Mouse (Mus musculus): ENCODE data around the gene Atp6v1g1.

Gene Atp6v1g1

DNA sequence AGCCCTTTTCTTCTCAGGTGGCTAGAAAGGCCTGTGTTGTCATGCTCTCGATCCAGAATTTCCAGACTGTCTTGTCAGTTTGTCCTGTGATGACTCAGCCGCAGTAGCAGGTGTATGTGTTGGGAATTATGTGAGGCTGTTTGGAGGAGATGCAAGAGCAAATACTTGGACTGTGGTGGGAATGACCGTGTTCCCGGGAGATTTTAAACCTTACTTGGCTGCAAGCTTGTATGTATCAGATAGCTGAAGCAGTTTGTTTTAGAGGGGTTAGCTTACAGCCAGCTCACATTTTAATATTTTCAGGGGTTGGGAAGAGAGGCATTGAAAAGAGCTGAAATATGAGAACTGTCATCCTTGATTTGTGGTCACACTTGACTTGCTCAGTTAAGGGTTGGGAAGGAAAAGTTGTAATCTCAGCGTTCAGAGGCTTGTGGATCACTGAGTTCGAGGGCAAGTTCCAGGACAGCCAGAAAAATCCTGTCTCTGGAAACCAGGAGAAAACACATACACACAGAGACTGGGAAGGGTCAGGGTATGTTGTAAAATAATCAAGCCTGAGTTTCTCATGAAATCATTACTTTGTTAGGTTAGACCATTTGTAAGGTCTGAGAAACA lies 2.0 kb downstream of the Atp6v1g1 start:
- no peak for DNase-seq (ENCODE audit: extremely low read depth, low read depth, low spot score)

DNA sequence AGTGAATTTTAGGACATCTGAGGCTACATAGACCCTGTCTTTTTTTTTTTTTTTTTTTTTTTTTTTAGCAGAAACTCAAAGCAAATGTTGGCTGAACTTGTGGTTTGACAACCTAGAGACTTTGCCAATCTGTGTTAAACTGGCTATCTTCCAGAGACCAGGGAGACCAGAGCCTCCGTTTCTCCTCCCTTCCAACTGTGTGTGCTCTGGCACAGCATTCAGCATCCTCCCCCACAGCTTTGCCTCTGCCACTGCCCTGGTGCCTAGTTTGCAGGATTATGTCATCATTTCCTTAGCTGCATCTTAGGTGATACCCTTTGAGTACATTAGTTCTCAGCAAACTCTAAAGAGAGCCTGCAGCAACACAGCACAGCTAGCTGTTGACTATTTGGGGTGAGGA lies 3.2 kb downstream of the Atp6v1g1 start:
- no peak for DNase-seq (ENCODE audit: extremely low read depth, low read depth, low spot score)

DNA sequence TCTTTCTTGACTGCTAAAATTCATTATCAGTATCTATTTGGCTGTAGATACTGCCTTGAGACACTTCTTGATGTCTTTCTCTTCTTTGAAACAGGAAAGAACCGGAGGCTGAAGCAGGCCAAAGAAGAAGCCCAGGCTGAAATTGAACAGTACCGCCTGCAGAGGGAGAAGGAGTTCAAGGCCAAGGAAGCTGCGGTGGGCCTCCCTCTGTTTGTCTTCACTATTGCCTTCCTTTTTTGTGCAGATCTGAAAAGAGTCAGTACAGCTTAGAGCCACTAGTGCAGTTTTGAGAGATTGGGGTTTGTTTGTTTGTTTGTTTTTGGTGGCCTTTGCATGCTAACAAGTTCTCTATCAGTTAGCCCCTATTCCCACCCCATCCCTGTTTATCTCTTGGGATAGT lies 3.9 kb downstream of the Atp6v1g1 start:
- no peak for DNase-seq (ENCODE audit: extremely low read depth, low read depth, low spot score)

DNA sequence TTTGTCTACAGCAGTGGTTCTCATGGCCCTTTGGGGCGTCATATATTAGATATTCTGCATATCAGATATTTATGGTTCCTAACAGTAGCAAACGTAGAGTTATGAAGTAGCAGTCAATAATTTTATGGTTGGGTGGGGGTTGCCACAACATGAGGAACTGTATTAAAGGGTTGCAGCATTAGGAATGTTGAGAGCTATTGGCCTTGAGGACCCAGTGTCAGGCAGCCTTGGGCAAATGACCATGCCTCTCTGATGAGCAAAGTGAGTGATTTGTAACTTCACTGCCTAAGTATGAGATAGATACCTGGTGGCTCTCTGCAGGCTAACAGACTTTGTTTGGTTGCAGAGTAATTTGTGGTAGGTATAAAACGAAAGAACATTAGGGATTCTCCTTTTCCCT lies 6.3 kb downstream of the Atp6v1g1 start:
- no peak for DNase-seq (ENCODE audit: extremely low read depth, low read depth, low spot score)

DNA sequence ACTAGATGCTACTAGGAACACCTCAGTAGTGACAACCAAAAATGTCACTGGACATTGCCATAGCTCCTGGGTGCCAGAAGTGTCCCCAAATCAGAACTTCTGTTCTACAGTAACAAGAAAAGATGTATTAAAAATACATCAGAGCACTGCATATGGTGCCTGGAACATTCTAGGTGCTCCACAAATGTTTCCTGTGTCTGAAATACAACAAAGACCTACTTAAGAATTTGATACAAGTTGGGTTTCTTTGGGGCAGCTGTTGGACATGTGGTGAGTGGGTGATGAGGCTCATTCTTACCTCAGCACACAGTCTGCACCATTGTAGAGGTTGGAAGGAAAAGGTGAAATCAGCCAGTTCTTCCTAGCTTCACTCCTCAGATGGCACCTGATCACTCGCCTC lies 8.3 kb downstream of the Atp6v1g1 start:
- no peak for DNase-seq (ENCODE audit: extremely low read depth, low read depth, low spot score)

DNA sequence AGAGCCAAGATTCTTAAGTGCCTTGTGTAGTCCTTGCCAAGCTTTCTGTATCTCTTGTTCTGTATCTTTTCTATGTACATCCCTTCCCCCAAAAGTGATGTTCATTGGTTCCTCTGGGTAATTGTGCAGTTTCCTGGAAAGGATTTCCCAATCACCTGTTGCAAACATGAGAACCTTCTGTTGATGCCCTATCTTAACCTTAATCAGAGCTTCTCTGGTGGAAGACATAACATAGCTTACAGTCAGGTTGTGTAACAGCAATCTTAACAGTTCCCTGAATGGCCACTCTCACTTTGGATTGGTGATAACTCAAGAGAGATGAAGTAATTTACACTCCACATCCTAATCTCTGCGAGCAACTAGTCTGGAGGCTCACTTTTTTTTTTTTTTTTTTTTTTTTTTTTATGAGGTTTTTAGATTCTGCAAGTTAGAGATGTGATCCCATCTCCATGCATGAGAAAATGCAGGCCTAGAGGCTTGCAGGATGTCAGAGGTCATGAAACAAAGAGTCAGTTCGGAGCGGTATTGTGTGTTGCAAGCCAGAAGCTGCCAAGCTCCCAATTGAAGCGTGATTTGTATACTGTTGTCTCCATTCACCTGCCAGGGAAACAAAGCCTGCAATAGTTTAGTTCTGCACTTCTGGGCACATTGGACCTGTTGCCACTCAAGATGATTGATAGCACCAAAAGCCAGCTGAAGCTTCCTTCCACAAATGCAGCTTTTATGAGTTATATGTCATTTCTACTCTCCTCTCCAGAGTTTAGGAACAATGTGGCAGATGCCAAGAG lies 9.4 kb downstream of the Atp6v1g1 start:
- no peak for DNase-seq (ENCODE audit: extremely low read depth, low read depth, low spot score)

DNA sequence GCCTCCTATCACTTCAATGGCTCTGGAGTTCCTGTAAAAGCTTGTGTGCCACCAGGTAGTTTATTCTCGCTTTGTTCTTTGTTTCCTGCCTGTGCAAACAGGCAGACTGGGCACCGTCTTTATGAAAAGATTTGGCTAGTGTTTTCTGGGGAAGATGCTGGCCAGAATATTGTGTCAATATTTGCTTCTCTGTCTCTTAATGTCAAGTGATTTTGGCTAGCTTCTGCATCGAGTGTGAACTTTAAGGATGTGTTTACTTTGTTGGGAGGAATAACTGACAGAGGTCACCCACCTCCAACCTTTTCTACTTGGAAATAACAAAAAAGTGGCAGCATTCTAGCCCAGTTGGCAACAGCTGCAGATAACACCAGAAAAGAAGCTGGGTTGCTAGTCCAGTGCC lies 10.0 kb downstream of the Atp6v1g1 start:
- no peak for DNase-seq (ENCODE audit: extremely low read depth, low read depth, low spot score)

DNA sequence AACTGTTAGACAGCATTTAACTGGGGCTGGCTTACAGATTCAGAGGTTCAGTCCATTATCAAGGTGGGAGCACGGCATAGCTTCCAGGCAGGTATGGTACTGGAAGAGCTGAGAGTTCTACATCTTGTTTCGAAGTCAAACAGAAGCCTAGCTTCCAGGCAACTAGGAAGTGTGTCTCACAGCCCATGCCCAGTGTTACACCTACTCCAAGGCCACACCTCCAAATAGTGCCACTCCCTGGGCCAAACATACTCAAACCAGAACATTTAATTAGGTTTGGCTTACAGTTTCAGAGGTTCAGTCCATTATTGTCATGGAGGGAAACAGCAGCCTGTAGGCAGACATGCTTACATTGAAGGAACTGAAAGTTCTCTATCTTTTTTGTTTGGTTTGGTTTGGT lies 10.5 kb downstream of the Atp6v1g1 start:
- DNase-seq (ENCODE audit: extremely low read depth, low read depth, low spot score): no peak

DNA sequence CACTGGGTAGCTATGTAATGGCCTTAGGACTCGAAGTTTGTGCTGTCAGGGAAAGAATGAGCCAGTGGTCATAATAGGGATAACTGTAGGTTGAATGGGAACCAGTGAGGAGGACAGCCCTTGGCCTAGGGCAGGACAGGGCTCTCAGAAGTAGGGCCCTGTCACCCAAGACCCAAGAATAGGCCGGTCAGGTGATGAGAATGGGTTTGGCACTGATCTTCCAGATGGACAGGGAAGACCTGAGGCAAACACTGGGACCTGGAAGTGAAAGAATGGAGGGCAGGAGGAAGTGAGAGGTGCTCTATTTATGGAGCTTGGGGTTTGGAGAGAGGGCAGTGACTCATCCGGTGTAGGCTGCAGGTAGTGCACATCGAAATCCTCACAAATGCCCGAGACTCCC lies 12.1 kb downstream of the Atp6v1g1 start:
- no peak for DNase-seq (ENCODE audit: extremely low read depth, low read depth, low spot score)

DNA sequence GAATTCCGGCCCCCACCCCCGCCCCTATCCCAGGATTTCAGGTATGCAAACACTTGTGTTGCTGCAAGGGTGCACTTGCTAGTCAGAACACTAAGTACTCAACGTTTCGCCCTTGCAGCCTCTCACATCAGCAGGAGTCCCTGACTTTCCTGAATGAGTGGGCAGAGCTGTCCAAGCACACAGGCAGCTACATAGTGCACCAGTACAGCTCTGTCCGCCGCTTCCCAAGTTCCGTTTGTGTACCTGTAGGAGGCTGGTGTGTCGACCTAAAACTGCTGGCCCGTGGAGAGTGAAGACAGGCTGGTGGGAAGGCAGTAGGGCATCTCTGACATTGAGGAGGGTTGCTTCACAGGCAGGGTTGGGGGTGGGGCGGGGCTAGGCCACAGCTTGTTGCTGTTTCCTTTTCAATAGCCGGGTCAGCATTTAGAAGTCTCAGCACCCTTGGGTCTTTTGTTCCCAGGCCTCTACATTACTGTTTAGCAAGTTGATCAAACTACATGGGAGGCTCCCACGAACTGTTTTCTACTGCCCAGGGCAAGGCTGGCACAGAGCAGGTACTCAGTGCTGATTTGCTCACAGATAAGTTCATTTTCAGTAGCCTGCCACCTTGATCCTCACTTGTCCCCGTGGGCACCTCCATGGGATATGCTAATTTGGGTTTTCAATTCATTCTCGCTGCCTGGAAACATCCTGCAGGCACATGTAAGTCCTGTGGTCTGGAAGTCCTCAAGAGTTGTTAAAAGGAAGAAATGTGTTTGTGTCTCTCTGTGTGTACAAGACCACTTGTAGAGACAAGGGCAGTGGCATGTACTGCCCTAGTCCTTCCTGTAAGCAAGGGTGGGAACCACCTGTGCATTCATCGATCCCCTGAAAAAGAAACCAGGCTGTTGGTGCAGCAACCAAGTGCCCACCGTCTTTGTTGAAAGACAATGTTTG lies 12.8 kb downstream of the Atp6v1g1 start:
- DNase-seq (ENCODE audit: extremely low read depth, low read depth, low spot score): no peak

DNA sequence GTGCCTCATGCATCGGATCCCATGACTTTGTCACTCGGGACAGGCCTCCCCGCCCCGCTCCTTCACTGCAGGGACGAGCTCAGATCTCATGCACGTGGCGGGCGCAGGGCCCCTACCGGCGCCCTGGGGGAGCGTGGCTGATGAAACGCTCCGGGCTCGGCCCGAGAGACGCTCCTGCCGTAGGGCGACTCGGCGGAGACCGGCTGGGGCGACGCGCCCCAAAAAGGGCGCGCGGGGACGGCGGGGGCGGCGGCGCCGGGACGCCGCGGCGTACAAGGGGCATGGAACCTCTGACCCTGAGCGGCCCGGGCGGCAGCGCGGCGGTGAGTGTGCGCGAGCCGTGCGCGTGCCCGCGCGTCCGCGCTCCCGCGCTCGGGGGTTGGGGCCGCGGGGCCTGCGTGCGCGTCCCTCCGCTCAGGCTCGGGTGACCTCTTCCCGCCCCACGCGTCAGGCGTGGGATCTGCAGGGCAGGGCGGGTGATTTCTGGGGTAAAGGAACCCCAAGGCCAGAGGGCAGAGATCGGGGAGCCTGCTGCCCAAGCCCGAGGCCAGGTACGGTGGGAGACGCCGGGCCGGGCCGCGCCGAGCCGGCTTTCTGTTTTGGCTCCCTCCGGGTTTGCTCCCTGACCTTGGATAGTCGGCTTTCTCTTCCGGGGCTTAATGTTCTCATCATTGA lies 14.0 kb downstream of the Atp6v1g1 start, which contains the start of gene Tmem268:
Tmem268 (plus strand) TSS at position 375 of the 675 bp plus-strand sequence.
- DNase-seq (ENCODE audit: extremely low read depth, low read depth, low spot score): no peak

DNA sequence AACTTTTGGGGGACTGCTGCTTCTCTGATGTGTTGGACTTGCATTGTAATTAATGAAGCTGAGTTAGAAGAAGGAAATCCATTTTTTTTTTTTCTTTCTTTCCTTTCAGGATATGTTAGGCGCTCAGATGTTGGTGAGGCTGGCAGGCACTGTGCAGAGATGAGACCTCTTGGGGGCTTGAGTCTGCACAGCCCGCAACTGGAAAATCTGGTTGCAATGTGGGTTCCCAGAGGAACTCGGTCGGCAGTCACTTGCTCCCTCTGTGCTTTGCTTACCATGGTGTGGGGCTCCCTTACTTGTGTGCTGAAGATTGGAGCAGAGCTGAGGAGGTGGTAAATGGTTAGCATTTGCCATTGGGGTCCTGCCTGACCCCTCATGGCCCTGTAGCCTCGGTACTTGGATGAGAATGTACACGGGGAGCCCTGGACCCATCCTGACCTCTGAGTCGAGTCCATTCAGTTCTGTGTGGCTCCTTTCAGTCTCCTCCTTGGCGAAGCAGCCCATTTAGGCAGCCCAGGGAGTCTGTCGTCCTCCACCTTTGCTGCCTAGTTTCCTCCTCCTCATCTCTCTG lies 14.6 kb downstream of the Atp6v1g1 start:
- DNase-seq (ENCODE audit: extremely low read depth, low read depth, low spot score): no peak

DNA sequence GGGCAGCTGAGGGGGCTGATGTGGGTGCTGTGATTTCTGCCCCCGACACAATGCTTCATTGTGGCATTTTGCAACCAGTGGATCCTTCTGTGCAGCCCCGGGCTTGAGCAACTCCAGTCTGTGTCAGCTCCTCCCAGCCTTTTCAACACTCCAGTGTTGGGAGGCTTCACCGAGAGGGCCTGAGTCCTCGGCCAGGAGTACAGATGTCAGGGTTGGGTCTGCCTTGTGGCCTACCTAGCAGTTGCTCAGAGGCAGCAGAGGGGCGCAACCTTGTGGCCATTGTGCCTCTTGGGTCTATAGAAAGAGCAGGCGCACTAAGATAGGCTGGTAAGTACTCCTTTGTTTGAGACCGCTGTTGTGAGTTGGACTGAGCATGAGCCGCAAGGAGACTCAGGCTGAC lies 15.5 kb downstream of the Atp6v1g1 start:
- DNase-seq (ENCODE audit: extremely low read depth, low read depth, low spot score): no peak

DNA sequence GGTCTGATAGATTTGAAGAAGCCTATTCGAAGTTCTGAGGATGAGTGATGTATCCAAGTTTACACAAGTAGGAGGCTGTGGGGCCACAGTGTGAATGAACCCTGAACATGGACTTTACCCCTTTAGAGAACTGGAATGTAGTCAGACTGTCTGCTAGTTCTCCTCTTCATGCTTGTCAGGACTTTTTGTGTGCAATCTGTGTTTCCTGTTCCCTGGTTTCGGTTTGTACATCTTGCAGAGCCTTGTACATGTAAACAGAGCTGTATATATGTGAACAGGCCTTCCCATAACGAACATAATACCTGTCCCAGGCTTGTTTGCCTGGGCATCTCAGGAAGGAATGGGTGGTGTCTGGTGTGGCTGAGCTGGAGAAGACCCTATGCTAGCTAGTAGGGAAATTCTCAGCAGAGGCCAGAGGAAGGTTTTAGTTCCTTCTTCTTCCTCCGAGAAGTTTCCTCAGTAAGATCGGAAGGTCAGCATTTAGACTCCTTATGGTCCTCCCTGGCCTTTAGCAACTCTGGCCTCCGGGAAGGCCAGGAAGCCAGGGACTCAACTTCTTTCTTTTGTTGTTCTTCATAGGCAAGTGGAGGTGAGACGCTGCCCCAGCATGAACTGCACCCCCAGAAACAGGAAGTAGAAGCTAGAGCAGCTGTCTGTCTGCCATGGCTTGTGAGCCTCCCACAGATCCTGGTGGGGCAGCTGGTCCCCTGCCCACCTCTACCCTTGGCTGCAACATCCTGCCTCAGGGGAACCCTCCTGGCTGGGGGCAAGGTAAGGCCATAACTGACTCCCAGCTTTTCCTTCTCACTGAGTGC lies 17.5 kb downstream of the Atp6v1g1 start:
- DNase-seq (ENCODE audit: extremely low read depth, low read depth, low spot score): no peak

DNA sequence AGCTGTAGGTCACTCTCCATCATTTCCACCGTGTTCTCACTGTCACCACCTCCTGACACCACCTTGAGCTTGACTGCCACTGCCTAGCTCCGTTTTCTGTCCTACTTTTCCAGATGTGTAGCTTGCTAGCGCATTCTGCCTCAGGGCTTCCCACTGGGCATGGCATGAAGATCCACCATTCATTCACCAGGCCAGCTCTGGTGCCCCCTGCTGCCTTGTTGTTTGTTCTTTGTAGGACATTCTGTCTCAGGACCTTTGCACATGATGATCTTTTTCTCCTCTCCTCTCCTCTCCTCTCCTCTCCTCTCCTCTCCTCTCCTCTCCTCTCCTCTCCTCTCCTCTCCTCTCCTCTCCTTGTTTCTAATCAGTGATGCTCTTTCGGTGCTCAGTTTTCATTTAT lies 18.2 kb downstream of the Atp6v1g1 start:
- DNase-seq (ENCODE audit: extremely low read depth, low read depth, low spot score): no peak

DNA sequence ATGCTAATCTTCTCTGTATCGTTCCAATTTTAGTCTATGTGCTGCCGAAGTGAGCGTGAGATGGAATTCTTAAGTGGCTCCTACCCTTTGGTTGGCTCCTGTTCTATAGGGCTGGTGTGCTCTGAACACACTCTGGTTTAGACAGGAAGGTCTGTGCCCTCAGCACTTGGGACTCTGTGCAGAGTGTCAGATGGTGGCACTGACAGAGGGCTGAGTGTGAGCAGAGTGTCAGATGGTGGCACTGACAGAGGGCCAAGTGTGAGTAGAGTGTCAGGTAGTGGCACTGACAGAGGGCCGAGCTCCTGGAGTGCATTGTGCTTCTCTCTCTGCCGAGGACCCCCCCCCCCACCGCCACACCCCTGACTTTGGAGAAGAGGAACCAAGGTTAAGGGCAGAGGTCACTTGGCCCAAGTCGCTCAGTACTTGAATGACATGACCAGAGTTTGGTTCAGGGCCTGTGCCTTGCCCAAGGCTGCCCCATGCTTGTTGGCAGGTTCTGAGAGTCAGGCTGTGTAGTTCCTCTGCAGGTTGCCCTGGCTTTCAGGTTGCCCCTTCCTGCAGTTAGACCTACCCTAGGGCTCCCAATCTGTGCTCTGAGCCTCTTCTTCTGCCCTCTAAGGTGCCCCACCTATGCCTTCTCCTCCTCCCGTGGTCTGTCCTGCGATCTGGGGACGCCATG lies 23.3 kb downstream of the Atp6v1g1 start:
- DNase-seq (ENCODE audit: extremely low read depth, low read depth, low spot score): no peak

DNA sequence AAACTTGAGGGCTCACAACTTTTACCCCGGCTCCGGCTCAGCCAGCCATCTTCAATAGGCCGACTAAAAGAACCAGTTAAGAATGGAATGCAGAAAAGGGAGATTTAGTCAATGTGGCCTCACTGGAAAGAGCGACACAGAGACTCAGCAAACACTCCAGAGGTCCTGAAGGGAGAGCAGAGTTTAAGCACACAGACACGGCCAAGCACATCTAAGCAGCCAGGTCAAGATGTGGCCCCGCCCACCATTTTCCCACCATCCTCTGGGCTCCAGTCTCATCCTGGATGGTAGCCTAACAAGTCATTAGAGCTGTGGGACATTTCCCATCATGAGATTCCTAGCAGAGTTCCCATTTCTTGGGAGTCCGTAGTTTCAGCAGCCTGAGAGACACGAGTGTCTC lies 24.8 kb downstream of the Atp6v1g1 start:
- no peak for DNase-seq (ENCODE audit: extremely low read depth, low read depth, low spot score)

DNA sequence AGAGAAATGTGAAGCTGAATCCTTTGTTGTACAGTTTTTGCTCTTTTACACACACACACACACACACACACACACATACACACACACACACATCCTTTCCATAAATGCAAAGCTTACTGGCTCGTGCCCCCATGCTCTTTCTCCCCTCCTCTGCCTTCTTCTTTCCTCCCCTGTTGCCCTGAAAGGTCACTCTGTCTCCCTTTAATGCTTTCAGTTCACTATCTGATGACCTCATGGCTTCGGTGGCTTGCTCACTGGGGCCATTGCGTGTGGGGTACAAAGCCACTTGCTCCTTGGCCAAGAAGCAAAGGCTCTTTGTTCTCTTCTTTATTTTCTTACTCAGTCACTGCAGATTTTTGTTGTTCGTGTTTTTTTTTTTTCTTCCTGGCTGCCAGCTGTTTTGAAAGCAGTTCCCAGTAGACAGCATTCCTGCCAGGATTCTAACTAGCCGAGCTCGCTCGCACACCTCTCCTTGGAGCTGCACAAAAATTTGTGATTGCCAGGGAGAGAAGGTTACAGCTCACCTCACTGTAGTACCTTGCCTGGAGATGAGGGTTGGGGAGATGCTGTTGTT lies 25.7 kb downstream of the Atp6v1g1 start:
- no peak for DNase-seq (ENCODE audit: extremely low read depth, low read depth, low spot score)

DNA sequence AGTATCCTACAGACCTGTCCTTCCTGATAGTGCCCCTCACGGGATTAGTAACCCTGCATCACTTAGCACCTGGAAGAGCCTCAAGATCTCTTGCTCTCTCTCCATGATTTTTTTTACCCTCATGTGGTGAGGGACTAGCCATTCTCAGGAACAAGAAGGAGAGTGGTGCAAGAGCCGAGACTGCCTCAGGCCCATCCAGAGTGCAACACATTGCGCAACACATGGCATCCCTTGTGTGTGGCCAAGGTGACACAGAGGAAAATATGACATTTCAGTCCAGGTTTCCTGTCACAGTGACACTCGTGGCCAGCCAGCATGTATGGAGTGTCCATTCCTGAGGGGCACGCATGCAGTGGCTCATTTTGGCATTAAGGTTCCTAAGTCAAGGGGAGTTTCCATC lies 28.0 kb downstream of the Atp6v1g1 start:
- no peak for DNase-seq (ENCODE audit: extremely low read depth, low read depth, low spot score)
